Mouse (Mus musculus): ENCODE measurements around the gene Sgo1. TPM values are rescaled to one million over a fixed set of nuclear protein-coding genes. Genes with fewer than 3 reads are reported as not detected.

The Sgo1 gene
- total and polyA plus RNA-seq, 3 experiments: 19.4 to 56.8 (median 35.2) TPM

- DNase-seq (ENCODE audit: extremely low read depth): no peak
- H3K4me3 ChIP-seq (replicated peaks in 1 of 3; ENCODE audit: low read depth in 2 of 3, low read length in 2 of 3, poor library complexity in 1 of 3): no peak overlapping the region
- TF ChIP-seq EP300 (IDR thresholded peaks at IDR 0.05; ENCODE audit: low read length) (no peak), CHD2 (IDR thresholded peaks at IDR 0.05; ENCODE audit: low read length) (no peak), ELF1 (IDR thresholded peaks at IDR 0.05; ENCODE audit: low read depth, low read length) (no peak), NELFE (IDR thresholded peaks at IDR 0.05; ENCODE audit: low read depth, low read length) (no peak)
- no peaks in the 10 kb centered on the region for H3K27me3 ChIP-seq (replicated peaks)
- H3K4me1 ChIP-seq (ENCODE audit: control insufficient read depth in 1 of 2, insufficient read depth in 2 of 2): no peaks in the 10 kb centered on the region
- no peaks in the 10 kb centered on the region for H3K9me3 ChIP-seq (replicated peaks; ENCODE audit: low read length)
- dilution Hi-C loops (cut with MboI; ENCODE audit: extremely low pct_ligation_motif_present, extremely low pct_unique_long_range_greater_than_20kb, low sequenced_read_pairs) (no loop called here), in situ Hi-C loops (cut with MboI; ENCODE audit: low pct_ligation_motif_present, low pct_unique_long_range_greater_than_20kb, low sequenced_read_pairs) (no loop called here)
- H3K79me2 ChIP-seq (replicated peaks; ENCODE audit: control insufficient read depth, extremely low read depth, insufficient read depth, poor library complexity, severe bottlenecking): no peaks in the 10 kb centered on the region
- peaks cover 18 to 31% of the 10 kb centered on the region in 2 experiments for H3K36me3 ChIP-seq (replicated peaks in 1 of 2; ENCODE audit: control insufficient read depth in 1 of 2, insufficient read depth in 1 of 2, low read length in 1 of 2)
- H3K4me2 ChIP-seq (ENCODE audit: insufficient read depth, low read depth, poor library complexity, severe bottlenecking): no peak overlapping the region
- no peak overlapping the region for H3K27ac ChIP-seq (ENCODE audit: insufficient read depth, low read depth)
- no peak overlapping the region for H3K9ac ChIP-seq (ENCODE audit: insufficient read depth, low read depth)
Observed at GRCm38 (mm10) chr17:53650251-53650661, 38.9 kb downstream of the Sgo1 start.

- no peaks in the 10 kb centered on the region for H3K27me3 ChIP-seq (replicated peaks)
- H3K4me3 ChIP-seq (replicated peaks in 1 of 3; ENCODE audit: low read depth in 2 of 3, low read length in 2 of 3, poor library complexity in 1 of 3): no peak overlapping the region
- no peak overlapping the region for H3K27ac ChIP-seq (ENCODE audit: insufficient read depth, low read depth)
- no peak for DNase-seq (ENCODE audit: extremely low read depth)
- H3K4me1 ChIP-seq (ENCODE audit: control insufficient read depth in 1 of 2, insufficient read depth in 2 of 2): no peaks in the 10 kb centered on the region
- in situ Hi-C loops (cut with MboI; ENCODE audit: low pct_ligation_motif_present, low pct_unique_long_range_greater_than_20kb, low sequenced_read_pairs) (no loop called here), dilution Hi-C loops (cut with MboI; ENCODE audit: extremely low pct_ligation_motif_present, extremely low pct_unique_long_range_greater_than_20kb, low sequenced_read_pairs) (no loop called here)
- no peak for TF ChIP-seq MYC (IDR thresholded peaks at IDR 0.05; ENCODE audit: low read depth, low read length)
- no peak for TF ChIP-seq TCF12 (IDR thresholded peaks at IDR 0.05; ENCODE audit: low read depth, low read length)
- no peak for TF ChIP-seq JUND (conservative IDR thresholded peaks at IDR 0.05; ENCODE audit: low read depth, low read length)
- TF ChIP-seq POLR2A (IDR thresholded peaks at IDR 0.05; ENCODE audit: low read depth, low read length): no peak
- no peak for TF ChIP-seq E2F4 (IDR thresholded peaks at IDR 0.05; ENCODE audit: insufficient replicate concordance, low read depth, low read length)
- TF ChIP-seq JUN (IDR thresholded peaks at IDR 0.05; ENCODE audit: insufficient read depth, low read depth, low read length): no peak
- TF ChIP-seq USF2 (conservative IDR thresholded peaks at IDR 0.05; ENCODE audit: low read depth, low read length): no peak
- H3K79me2 ChIP-seq (replicated peaks; ENCODE audit: control insufficient read depth, extremely low read depth, insufficient read depth, poor library complexity, severe bottlenecking): no peaks in the 10 kb centered on the region
- no peak overlapping the region for H3K4me2 ChIP-seq (ENCODE audit: insufficient read depth, low read depth, poor library complexity, severe bottlenecking)
- no peaks in the 10 kb centered on the region for H3K9me3 ChIP-seq (replicated peaks; ENCODE audit: low read length)
- H3K36me3 ChIP-seq (replicated peaks in 1 of 2; ENCODE audit: control insufficient read depth in 1 of 2, insufficient read depth in 1 of 2, low read length in 1 of 2): peaks cover 25 to 49% of the 10 kb centered on the region in 2 experiments
- no peak overlapping the region for H3K9ac ChIP-seq (ENCODE audit: insufficient read depth, low read depth)
Observed at GRCm38 (mm10) chr17:53643360-53643759, 45.8 kb downstream of the Sgo1 start.

- Histone ChIP-seq H3K4me3 (replicated peaks in 1 of 3; ENCODE audit: low read depth in 2 of 3, low read length in 2 of 3, poor library complexity in 1 of 3) (no peak overlapping the region), H3K27ac (ENCODE audit: insufficient read depth, low read depth) (no peak overlapping the region), H3K9me3 (replicated peaks; ENCODE audit: low read length) (no peaks in the 10 kb centered on the region), H3K4me2 (ENCODE audit: insufficient read depth, low read depth, poor library complexity, severe bottlenecking) (no peak overlapping the region), H3K9ac (ENCODE audit: insufficient read depth, low read depth) (no peak overlapping the region), H3K36me3 (replicated peaks in 1 of 2; ENCODE audit: control insufficient read depth in 1 of 2, insufficient read depth in 1 of 2, low read length in 1 of 2) (peaks cover 3 to 13% of the 10 kb centered on the region in 2 experiments), H3K27me3 (replicated peaks) (no peaks in the 10 kb centered on the region), H3K4me1 (ENCODE audit: control insufficient read depth in 1 of 2, insufficient read depth in 2 of 2) (no peaks in the 10 kb centered on the region), H3K79me2 (replicated peaks; ENCODE audit: control insufficient read depth, extremely low read depth, insufficient read depth, poor library complexity, severe bottlenecking) (no peaks in the 10 kb centered on the region)
- in situ Hi-C loops (cut with MboI; ENCODE audit: low pct_ligation_motif_present, low pct_unique_long_range_greater_than_20kb, low sequenced_read_pairs) (no loop called here), dilution Hi-C loops (cut with MboI; ENCODE audit: extremely low pct_ligation_motif_present, extremely low pct_unique_long_range_greater_than_20kb, low sequenced_read_pairs) (no loop called here)
- no peak for TF ChIP-seq USF1 (IDR thresholded peaks at IDR 0.05; ENCODE audit: low read depth, low read length)
- no peak for TF ChIP-seq MAX (IDR thresholded peaks at IDR 0.05; ENCODE audit: low read length)
- TF ChIP-seq ETS1 (conservative IDR thresholded peaks at IDR 0.05; ENCODE audit: low read depth, low read length): no peak
- TF ChIP-seq JUN (IDR thresholded peaks at IDR 0.05; ENCODE audit: insufficient read depth, low read depth, low read length): no peak
- TF ChIP-seq PAX5 (IDR thresholded peaks at IDR 0.05; ENCODE audit: low read length): no peak
- no peak for DNase-seq (ENCODE audit: extremely low read depth)
Observed at GRCm38 (mm10) chr17:53631344-53631743, 57.8 kb downstream of the Sgo1 start.
